Mouse (Mus musculus) right cerebral cortex, postnatal 10 days (tissue): Measurements from ENCODE around the gene Ppp1r16b.
A peak's percentile ranks its signal among the peaks of the same experiment; 100 is the strongest.

Experiments used
- DNase-seq, 2 experiments: peaks; one replicate each; pipeline ENCODE4 v3.0.0; 2021; ENCODE audit warnings: low spot score in 2 of 2

The Ppp1r16b gene

DNA sequence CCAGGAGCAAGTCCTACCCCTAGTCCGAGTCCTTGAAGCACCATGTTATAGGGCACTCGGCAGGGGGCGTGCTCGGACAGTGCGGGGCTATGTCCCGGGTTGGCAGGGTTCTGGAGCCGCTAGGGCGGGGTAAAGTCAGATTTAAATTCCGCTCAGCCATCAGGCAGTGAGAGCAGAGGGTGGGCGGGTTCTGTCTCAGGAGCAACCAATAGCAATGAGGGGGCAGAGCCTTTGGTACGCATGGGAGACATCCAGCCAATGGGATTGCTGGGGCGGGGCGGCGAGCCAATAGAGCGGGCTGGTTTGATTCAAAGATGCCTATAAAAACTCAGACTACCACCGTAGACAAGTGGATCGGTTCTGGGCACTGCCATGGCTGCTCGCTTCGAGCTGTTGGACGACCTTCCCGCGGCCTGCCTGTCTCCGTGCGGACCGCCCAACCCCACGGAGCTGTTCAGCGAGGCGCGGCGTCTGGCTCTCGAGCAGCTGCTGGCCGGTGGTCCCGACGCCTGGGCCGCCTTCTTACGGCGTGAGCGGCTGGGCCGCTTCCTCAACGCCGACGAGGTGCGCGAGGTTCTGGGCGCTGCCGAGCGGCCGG lies 102.6 kb downstream of the Ppp1r16b start, which contains the start of gene Fam83d:
Fam83d (plus strand) TSS at position 352 of the 598 bp plus-strand sequence.
- peak; percentile 98 for DNase-seq

DNA sequence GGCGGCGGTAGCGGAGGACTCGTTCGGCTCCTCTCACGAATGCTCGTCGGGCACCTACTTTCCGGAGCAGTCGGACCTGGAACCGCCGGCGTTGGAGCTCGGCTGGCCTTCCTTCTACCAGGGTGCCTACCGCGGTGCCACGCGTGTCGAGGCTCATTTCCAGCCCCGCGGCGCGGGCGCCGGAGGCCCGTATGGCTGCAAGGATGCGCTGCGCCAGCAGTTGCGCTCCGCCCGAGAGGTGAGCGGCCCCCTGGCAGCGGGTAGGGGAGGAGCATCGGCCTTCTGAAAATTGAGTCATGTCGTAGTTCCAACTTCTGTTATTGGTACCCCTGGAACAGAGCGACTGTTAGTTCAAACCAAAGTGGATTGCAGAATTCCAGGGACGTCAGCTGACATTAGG lies 103.2 kb downstream of the Ppp1r16b start:
- no peak for DNase-seq

DNA sequence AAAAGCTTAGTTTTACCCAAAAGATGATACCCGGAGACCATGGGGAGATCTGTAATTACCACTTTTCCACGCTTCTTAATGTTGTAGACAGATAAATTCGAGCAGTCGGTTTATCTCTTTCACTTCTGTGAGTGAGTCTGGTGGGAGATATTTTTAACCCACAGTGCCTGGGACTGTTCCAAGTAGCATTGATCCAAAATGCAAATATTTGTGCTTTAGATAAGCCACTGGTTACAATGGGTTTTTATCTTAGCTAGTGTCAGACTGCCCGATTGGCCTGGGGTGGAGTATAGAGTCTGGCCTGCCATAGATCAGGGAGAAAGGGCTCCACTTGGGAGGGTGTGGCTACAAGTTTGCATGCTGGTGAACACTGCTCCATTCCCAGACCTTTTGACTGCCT lies 103.6 kb downstream of the Ppp1r16b start:
- no peak for DNase-seq

DNA sequence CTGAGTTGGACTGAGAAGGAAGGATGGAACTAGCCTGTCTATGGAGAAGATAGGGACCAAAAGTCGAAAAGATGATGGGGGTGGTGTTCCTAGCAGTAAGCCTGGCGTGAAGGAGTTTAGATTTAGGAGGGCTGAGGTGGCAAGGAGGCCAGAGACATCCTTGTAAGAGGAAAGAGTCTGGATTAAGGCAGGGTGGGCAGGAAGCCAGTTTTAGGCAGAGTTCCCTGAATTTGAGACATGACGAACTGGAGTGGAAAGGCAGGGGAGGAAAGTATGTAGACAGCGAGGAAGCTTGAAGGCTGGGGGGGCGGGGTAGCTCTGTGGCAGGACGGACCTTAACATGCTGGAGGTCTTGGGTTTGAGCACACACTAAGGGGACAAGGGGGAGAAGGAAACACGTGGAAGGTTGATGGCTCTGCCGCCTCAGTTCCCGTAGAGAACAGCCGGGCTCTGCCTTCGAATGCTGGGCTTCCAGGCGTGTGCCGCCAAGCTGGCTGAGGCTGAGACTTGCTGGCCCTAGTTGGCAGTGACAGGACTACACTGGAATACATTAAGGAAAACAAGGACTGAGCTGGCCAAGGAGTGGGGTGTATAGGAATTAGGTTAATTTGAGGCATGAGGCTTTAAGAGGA lies 105.0 kb downstream of the Ppp1r16b start:
- peak in 1 of 2 experiments; percentile 55 for DNase-seq

DNA sequence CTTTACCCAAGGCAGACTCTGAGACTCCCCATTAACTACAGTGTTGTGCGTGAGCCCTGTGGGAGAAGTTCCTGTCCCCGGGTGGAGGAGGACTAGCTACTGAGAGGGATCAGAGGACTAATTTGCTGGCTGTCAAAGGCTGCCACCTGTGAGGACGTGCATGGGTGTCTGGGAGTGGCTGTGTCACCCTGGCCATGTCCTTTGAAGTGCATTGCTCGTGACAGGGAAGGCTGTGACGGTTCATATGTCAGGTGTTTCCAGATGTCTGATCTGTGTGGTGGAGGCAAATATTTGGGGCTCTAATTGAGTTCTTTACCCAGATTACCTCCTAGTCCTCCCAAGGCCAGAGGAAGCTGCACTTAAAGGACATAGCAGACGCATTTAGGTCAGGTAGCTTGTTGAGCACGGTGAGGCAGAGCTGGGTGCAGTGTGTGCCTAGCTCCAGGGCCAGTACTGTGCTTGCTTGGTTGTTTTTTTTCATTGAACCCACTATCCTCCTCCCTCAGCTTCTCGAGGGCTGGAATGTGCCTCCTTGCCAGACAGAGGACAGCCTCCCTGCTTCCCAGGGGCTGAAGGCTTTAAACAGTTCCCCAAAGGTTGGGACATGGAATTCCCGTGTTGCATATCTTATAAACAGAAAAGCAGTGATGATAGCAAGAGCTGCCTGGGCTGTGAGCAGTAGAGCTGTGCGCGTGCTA lies 106.0 kb downstream of the Ppp1r16b start:
- DNase-seq = no peak

DNA sequence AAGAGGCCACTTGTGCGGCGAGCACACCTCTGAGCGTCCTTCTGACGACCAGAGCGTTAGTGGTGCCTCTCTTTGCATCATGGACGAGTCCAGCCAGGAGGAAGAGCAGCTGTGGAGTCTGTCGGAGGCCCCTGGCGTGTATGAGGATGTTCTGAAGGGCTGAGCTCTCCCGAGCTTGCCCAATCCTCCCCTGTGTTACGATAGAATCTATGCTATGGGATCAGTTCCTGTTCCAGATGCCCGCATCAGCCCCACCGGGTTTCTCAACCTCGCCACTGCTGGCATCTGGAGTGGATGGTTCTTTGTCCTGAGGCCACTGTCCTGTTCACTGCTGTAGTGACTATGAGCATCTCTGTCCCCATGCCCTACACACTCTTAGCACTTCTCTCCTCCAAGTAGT lies 107.6 kb downstream of the Ppp1r16b start:
- DNase-seq = no peak

DNA sequence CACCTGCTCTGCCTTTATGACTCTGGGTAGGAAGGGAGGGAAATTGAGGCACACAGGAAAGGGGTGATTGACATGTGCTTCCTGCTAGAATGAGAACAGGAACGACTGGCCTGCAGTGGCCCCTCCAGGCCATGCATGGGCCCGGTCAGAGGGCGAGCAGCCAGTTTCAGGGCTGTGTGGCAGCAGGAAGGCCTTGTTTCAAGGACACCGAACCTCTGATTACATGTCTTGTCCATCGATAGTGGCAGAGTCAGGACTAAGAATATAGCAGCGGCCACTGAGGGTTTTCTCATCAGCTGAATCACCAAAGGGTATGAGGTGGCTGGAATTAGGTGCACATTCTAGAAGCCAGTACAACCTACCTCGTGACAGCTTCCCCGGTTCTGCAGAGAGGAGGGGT lies 109.7 kb downstream of the Ppp1r16b start:
- DNase-seq = no peak

DNA sequence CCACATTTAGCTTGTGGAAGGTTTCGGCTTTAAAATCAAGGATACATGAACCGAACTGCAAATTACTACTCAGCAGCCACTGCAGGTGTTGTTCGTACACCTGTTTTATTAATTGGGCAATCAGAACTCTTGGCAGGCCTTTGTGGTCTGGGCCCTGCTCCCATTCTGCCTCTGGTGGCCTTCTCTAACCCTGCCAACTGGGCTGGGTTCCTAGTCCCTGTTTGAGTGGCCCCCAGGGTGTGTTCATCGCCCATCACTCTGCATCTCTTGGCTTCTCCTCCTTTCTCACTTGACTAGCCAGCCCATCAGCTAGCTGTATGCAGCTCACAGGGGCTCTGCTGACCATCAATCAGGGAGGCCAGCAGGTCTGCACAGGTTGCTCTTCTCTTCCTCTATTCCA lies 111.5 kb downstream of the Ppp1r16b start:
- DNase-seq = no peak

DNA sequence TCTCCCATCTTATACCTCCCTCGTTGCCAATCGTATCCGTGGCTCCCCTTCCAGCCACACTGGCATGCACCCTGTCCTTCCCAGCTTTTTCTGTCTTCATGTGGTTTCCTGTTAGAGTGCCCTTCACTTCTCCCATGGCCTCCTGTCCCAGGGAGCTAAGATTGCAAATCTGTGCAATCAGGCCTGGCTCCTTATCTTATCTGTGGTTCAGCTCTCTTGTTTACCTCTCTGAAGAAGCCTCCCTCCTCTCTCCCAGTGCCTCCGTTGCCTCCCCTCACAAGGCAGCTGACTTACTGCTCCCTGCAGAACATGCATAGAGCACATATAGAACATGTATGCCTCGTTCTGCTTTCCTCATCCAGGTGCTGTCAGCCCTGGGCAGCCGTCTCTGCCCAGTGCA lies 112.3 kb downstream of the Ppp1r16b start:
- no peak for DNase-seq

DNA sequence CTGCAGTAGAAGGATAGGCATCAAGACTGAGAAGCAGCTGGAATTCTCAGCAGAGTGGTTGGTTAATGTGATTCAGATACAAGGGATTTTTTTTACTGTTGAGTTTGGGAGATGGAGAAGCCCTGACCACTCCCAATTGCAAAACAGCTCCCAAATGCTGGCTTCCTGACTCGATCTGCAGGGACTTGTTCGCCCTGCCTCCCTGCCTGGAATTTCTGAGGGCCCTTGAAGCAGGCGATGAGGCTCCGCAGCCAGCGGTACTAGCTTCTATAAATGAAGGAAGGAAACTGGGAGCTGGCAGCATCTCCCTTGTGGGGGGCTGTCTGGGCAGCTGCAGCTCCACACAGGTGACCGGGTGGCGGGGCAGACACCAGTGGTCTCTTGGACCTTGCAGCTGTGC lies 113.2 kb downstream of the Ppp1r16b start:
- DNase-seq = no peak

DNA sequence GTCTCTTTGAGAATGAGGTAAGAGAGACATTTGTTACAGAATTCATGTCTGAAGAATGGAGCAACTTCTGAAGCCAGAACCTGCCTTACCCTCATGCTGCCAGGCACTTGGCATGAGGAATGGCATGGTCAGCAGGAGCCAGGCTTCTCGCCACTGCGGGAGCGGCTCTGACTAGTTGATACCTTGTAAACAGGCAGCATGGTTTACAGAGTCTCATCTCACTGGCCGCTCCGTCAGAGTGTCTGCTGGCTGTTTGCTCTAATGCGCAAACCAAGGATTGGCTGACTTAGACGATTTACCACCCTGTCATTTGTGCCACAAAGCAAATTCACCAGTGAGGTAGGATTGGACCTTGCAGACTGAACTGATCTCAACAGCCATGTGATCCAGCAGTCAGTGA lies 115.9 kb downstream of the Ppp1r16b start:
- no peak for DNase-seq

DNA sequence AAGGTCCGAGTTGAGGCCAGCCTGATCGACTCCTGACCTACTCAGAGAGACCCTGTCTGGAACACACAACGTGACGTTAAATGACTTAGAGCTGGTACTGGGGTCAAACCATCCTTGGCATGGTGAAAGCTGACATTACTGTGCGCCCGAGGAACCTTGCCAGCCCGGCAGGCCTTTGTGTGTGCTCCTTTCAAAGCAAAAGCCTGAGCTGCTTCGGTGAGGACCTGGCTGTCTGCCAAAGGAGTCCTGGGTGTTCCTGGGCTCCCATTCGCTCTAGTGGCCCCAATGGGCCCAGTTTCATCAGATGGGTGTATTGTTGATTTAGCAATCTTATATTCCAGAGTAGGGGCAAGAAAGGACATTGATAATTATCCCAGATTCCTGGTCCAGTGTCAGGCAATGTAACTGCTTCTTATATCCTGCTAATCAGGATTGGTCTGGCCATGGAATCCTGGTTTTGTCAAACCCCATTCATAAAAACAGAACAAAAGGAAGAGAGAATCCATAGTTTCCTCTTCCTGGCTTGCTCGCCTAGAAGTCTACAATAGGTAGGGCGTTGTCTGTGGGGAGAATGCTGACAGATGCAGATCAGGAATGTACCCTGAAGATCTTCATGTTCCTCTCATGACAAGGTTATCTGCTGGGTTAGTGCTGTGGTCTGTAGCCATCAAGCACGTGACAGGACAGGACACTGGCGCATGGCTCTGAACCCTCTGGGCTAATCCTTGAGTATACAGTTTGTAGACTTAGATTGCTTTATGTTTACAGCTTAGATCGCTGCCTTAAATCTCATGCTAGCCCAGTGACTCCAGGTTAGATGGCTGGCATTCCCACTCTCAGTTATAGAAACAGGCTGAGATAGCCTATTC lies 122.0 kb downstream of the Ppp1r16b start:
- peak in 1 of 2 experiments; percentile 55 for DNase-seq

DNA sequence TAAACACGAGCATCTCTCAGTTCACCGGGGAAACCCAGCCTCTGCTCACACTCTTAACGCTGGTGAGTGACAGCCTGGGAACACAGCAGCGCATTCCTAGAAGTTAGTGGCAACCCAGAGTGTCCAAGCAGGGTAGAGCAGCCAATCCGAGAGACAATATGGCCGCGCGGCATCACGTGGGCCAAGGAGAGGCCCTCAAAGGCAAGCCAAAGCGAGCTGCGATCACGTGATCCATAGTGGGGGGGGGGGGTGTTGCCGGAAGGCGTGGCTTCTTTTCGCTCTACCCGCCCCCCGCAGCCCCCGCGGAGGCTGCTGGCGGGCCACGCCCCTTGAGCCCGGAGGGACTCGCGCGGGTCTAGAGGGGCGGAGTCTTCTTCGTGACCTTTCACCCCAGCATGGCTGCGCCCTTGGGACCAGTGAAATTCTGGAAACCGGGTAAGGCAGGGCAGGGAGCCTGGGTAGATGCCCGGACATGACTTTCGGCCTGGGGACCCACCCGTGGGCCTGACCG lies 129.4 kb downstream of the Ppp1r16b start, which contains the start of gene Dhx35:
Dhx35 (plus strand) TSS at position 314 of the 511 bp plus-strand sequence.
- DNase-seq = peak; percentile 97 to 98

DNA sequence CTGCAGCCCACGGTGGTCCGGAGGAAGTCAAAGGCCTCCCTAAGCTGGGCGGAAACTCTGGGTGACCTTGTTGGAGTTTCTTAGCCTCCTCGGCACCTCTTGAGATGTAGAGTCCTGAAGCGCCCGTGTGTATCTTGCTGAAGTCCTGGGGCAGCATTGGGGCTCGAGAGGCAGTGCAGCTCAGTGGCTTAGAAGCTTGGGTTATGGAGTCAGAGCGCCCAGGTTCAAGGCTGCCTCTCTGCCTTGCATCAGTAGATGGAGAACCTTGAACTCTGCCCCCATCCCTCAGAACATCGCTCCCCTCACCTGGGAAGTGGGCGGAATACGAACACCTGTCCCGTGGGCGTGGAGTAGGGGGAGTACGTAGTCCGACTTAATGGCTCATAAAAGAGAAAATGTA lies 129.8 kb downstream of the Ppp1r16b start:
- no peak for DNase-seq

DNA sequence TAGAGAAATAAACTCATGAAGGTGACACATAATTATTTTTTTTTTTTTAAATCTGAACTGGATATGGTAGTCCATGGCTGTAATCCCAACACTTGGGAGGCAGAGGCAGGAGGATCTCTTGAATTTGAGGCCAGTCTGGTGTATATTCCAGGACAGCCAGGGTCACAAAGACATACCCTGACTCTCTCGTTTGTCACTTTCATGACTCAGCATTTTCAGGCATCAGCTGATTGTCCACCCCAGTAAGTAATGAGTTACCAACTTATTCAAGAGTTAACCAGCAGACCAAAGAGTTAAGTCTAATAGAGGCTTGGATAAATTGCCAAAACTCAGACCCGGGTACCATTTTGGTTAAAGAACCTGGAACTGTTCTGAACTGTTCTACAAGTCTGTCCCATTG lies 130.7 kb downstream of the Ppp1r16b start:
- no peak for DNase-seq

DNA sequence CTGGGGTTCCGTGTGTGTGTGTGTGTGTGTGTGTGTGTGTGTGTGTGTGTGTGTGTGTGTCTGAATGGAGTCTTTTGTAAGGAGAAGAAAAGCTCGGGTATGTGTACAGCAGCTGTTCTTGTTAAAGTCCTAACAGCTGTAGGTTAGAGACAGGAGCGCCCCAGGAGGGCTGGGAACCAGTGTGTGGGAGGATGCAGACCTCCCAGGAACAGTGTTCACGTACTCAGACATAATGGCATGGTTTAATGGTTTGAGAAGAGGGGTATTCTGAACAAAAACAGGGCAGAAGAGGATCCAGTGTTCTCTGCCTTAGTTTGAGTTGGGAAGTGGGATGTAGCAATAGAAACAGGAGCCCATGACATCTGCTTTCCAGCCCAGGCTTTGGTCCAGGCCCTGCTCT lies 134.1 kb downstream of the Ppp1r16b start:
- no peak for DNase-seq

DNA sequence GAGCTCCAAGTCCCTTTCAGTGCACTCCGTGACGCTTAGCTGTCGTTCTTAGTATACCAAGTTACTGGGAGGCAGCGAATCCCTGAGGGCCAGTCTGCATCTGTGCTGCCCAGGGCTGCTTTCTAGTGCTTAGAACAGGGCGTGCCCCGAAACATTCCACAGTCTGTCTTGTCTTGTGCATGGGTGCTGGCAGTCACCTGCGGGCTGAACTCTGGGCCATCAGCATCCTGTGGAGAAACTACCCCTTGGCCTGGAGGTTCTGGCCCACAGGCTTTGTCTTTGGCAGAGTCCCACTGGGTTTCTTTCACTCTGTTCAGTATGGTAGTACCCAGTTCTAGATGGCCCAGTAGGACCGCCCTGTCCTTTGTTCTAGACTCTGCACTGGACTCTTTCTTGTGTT lies 135.6 kb downstream of the Ppp1r16b start:
- no peak for DNase-seq

DNA sequence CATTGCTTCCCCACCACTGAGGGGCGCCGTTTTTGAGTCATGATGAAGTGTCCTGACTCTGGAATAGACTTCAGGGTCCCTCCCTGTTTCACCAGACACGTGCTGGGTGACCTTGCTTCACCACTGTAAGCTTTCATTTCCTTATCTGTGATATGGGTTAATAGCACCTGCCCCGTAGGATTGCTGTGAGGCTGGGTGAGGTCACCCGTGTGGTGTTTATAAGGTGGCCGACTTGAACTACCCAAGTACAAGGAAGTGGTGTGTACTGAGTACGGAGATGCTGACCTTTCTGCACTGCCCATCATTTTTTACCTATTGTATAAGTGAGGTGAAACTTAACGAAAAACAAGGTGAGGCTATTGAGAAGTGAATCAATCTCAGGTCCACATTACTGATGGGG lies 138.4 kb downstream of the Ppp1r16b start:
- DNase-seq = no peak

DNA sequence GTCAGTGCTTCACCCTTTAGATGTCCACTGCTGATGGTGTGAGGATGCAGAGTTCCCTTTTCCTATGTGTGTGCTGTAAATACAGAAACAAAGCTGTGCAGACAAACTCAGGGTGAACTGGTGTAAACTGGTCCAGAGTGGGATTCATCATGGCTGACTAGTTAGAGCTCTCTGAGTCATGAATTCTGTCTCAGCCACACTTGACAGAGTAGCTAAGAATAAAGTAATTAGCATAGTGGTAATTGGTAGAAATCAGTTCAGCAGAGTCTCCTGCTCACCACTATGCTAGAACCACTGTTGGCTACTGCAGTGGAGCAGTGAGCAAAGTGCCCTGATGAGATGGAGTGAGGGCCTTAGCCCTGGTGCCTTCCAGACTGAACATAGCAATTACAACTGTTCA lies 150.5 kb downstream of the Ppp1r16b start:
- DNase-seq = no peak
